Mouse (Mus musculus): ENCODE data around the gene Tnfrsf21. TPM values are rescaled to one million over a fixed set of nuclear protein-coding genes. Genes with fewer than 3 reads are reported as not detected.

The Tnfrsf21 gene
- polyA plus RNA-seq (2016; fragmentation: Nextera tagmentation; extraction: Ambion mirVana): 23.6 and 25.2 TPM in 2 replicates

GRCm38 (mm10) chr17:43016371-43017331 lies at the start of gene Tnfrsf21:
Gene Tnfrsf21 (plus strand): TSS chr17:43016555.
- Histone ChIP-seq H3K36me3 (replicated peaks) (peaks cover 12% of the 10 kb centered on the region; the same call in 1 of the 2 replicates), H3K27me3 (replicated peaks; ENCODE audit: low read depth, poor library complexity, severe bottlenecking) (0 out of 2 replicates have a peak, but pooled peaks cover 3% of the 10 kb centered on the region), H3K27ac (replicated peaks) (peak within 1 kb of the TSS; percentile 93), H3K4me3 (peak within 1 kb of the TSS; percentile 91), H3K9me3 (no peaks in the 10 kb centered on the region), H3K4me1 (peaks cover 16% of the 10 kb centered on the region)
- WGBS: under 1% methylated on average over 80 of the region's 80 CpGs
- peak; percentile 94 for DNase-seq (ENCODE audit: low spot score)

GRCm38 (mm10) chr17:42968174-42968573 lies 48.2 kb upstream of the Tnfrsf21 start:
- no peak overlapping the region for H3K4me3 ChIP-seq
- no peaks in the 10 kb centered on the region for H3K36me3 ChIP-seq (replicated peaks)
- WGBS: 85% methylated on average over 2 of the region's 2 CpGs
- no peak overlapping the region for H3K27ac ChIP-seq (replicated peaks)
- H3K9me3 ChIP-seq: no peaks in the 10 kb centered on the region
- H3K4me1 ChIP-seq: no peaks in the 10 kb centered on the region
- no peak for DNase-seq (ENCODE audit: low spot score)
- no peaks in the 10 kb centered on the region for H3K27me3 ChIP-seq (replicated peaks; ENCODE audit: low read depth, poor library complexity, severe bottlenecking)

GRCm38 (mm10) chr17:42975312-42975996 lies 40.9 kb upstream of the Tnfrsf21 start:
- Histone ChIP-seq H3K4me1 (no peaks in the 10 kb centered on the region), H3K27me3 (replicated peaks; ENCODE audit: low read depth, poor library complexity, severe bottlenecking) (no peaks in the 10 kb centered on the region), H3K27ac (replicated peaks) (no peak overlapping the region), H3K9me3 (no peaks in the 10 kb centered on the region), H3K36me3 (replicated peaks) (no peaks in the 10 kb centered on the region), H3K4me3 (no peak overlapping the region)
- whole genome bisulfite sequencing: 85% methylated on average over 18 of the region's 18 CpGs
- no peak for DNase-seq (ENCODE audit: low spot score)

- 74% methylated on average over 7 of the region's 7 CpGs for whole genome bisulfite sequencing
- H3K4me1 ChIP-seq: no peaks in the 10 kb centered on the region
- no peaks in the 10 kb centered on the region for H3K27me3 ChIP-seq (replicated peaks; ENCODE audit: low read depth, poor library complexity, severe bottlenecking)
- no peak overlapping the region for H3K4me3 ChIP-seq
- no peak overlapping the region for H3K27ac ChIP-seq (replicated peaks)
- no peaks in the 10 kb centered on the region for H3K36me3 ChIP-seq (replicated peaks)
- no peaks in the 10 kb centered on the region for H3K9me3 ChIP-seq
- DNase-seq (ENCODE audit: low spot score): no peak
Measured at GRCm38 (mm10) chr17:42977766-42978165, 38.6 kb upstream of the Tnfrsf21 start.

- no peak for DNase-seq (ENCODE audit: low spot score)
- no peaks in the 10 kb centered on the region for H3K4me1 ChIP-seq
- 88% methylated on average over 4 of the region's 4 CpGs for WGBS
- H3K36me3 ChIP-seq (replicated peaks): no peaks in the 10 kb centered on the region
- no peak overlapping the region for H3K27ac ChIP-seq (replicated peaks)
- no peaks in the 10 kb centered on the region for H3K9me3 ChIP-seq
- H3K27me3 ChIP-seq (replicated peaks; ENCODE audit: low read depth, poor library complexity, severe bottlenecking): no peaks in the 10 kb centered on the region
- no peak overlapping the region for H3K4me3 ChIP-seq
Measured at GRCm38 (mm10) chr17:42978345-42978744, 38.0 kb upstream of the Tnfrsf21 start.

- no peak overlapping the region for H3K27ac ChIP-seq (replicated peaks)
- H3K4me1 ChIP-seq: no peaks in the 10 kb centered on the region
- WGBS: 90% methylated on average over 3 of the region's 3 CpGs
- no peak overlapping the region for H3K4me3 ChIP-seq
- no peaks in the 10 kb centered on the region for H3K9me3 ChIP-seq
- H3K36me3 ChIP-seq (replicated peaks): no peaks in the 10 kb centered on the region
- no peaks in the 10 kb centered on the region for H3K27me3 ChIP-seq (replicated peaks; ENCODE audit: low read depth, poor library complexity, severe bottlenecking)
- no peak for DNase-seq (ENCODE audit: low spot score)
Measured at GRCm38 (mm10) chr17:42981806-42982205, 34.5 kb upstream of the Tnfrsf21 start.

- Histone ChIP-seq H3K4me1 (no peaks in the 10 kb centered on the region), H3K9me3 (no peaks in the 10 kb centered on the region), H3K36me3 (replicated peaks) (no peaks in the 10 kb centered on the region), H3K4me3 (no peak overlapping the region), H3K27me3 (replicated peaks; ENCODE audit: low read depth, poor library complexity, severe bottlenecking) (no peaks in the 10 kb centered on the region), H3K27ac (replicated peaks) (no peak overlapping the region)
- WGBS: 55% methylated on average over 4 of the region's 4 CpGs
- DNase-seq (ENCODE audit: low spot score): no peak
Measured at GRCm38 (mm10) chr17:42982568-42982967, 33.8 kb upstream of the Tnfrsf21 start.

GRCm38 (mm10) chr17:42985837-42986589 lies 30.3 kb upstream of the Tnfrsf21 start:
- peak; percentile 47 for DNase-seq (ENCODE audit: low spot score)
- H3K27ac ChIP-seq (replicated peaks): no peak overlapping the region
- H3K4me3 ChIP-seq: no peak overlapping the region
- H3K9me3 ChIP-seq: no peaks in the 10 kb centered on the region
- 48% methylated on average over 9 of the region's 9 CpGs for WGBS
- no peaks in the 10 kb centered on the region for H3K27me3 ChIP-seq (replicated peaks; ENCODE audit: low read depth, poor library complexity, severe bottlenecking)
- no peaks in the 10 kb centered on the region for H3K36me3 ChIP-seq (replicated peaks)
- no peaks in the 10 kb centered on the region for H3K4me1 ChIP-seq

GRCm38 (mm10) chr17:42987692-42988091 lies 28.7 kb upstream of the Tnfrsf21 start:
- WGBS: 30% methylated on average over 4 of the region's 4 CpGs
- peak; percentile 28 for DNase-seq (ENCODE audit: low spot score)
- Histone ChIP-seq H3K36me3 (replicated peaks) (no peaks in the 10 kb centered on the region), H3K4me3 (no peak overlapping the region), H3K4me1 (0 out of 2 replicates have a peak, but pooled peaks cover 3% of the 10 kb centered on the region), H3K27ac (replicated peaks) (no peak overlapping the region), H3K27me3 (replicated peaks; ENCODE audit: low read depth, poor library complexity, severe bottlenecking) (no peaks in the 10 kb centered on the region), H3K9me3 (no peaks in the 10 kb centered on the region)

- 90% methylated on average over 4 of the region's 4 CpGs for WGBS
- 0 out of 2 replicates have a peak, but pooled peaks cover 3% of the 10 kb centered on the region for H3K4me1 ChIP-seq
- DNase-seq (ENCODE audit: low spot score): no peak
- H3K36me3 ChIP-seq (replicated peaks): no peaks in the 10 kb centered on the region
- no peaks in the 10 kb centered on the region for H3K27me3 ChIP-seq (replicated peaks; ENCODE audit: low read depth, poor library complexity, severe bottlenecking)
- H3K4me3 ChIP-seq: no peak overlapping the region
- no peaks in the 10 kb centered on the region for H3K9me3 ChIP-seq
- H3K27ac ChIP-seq (replicated peaks): no peak overlapping the region
Measured at GRCm38 (mm10) chr17:42989981-42990380, 26.4 kb upstream of the Tnfrsf21 start.

GRCm38 (mm10) chr17:42991112-42991511 lies 25.2 kb upstream of the Tnfrsf21 start:
- 64% methylated on average over 11 of the region's 11 CpGs for WGBS
- DNase-seq (ENCODE audit: low spot score): no peak
- no peaks in the 10 kb centered on the region for H3K9me3 ChIP-seq
- H3K27ac ChIP-seq (replicated peaks): no peak overlapping the region
- 0 out of 2 replicates have a peak, but pooled peaks cover 3% of the 10 kb centered on the region for H3K4me1 ChIP-seq
- H3K36me3 ChIP-seq (replicated peaks): no peaks in the 10 kb centered on the region
- H3K27me3 ChIP-seq (replicated peaks; ENCODE audit: low read depth, poor library complexity, severe bottlenecking): no peaks in the 10 kb centered on the region
- H3K4me3 ChIP-seq: no peak overlapping the region

GRCm38 (mm10) chr17:42999446-42999977 lies 16.8 kb upstream of the Tnfrsf21 start:
- no peak overlapping the region for H3K27ac ChIP-seq (replicated peaks)
- H3K4me3 ChIP-seq: no peak overlapping the region
- H3K27me3 ChIP-seq (replicated peaks; ENCODE audit: low read depth, poor library complexity, severe bottlenecking): no peaks in the 10 kb centered on the region
- no peaks in the 10 kb centered on the region for H3K9me3 ChIP-seq
- DNase-seq (ENCODE audit: low spot score): no peak
- WGBS: 78% methylated on average over 7 of the region's 7 CpGs
- H3K4me1 ChIP-seq: no peaks in the 10 kb centered on the region
- H3K36me3 ChIP-seq (replicated peaks): no peaks in the 10 kb centered on the region
